Mouse (Mus musculus) cerebellum, adult 18-20 months (tissue): ENCODE data around the gene Mid1.
"Not testable (repeated sequence)": the region's sequence is repeated elsewhere in the genome, so short reads cannot be mapped to it uniquely, and the experiment has no call there.

Experiments used
- DNase-seq, 2 experiments: peaks; one replicate each; pipeline ENCODE4 v3.0.0; 2021

Gene Mid1

DNA sequence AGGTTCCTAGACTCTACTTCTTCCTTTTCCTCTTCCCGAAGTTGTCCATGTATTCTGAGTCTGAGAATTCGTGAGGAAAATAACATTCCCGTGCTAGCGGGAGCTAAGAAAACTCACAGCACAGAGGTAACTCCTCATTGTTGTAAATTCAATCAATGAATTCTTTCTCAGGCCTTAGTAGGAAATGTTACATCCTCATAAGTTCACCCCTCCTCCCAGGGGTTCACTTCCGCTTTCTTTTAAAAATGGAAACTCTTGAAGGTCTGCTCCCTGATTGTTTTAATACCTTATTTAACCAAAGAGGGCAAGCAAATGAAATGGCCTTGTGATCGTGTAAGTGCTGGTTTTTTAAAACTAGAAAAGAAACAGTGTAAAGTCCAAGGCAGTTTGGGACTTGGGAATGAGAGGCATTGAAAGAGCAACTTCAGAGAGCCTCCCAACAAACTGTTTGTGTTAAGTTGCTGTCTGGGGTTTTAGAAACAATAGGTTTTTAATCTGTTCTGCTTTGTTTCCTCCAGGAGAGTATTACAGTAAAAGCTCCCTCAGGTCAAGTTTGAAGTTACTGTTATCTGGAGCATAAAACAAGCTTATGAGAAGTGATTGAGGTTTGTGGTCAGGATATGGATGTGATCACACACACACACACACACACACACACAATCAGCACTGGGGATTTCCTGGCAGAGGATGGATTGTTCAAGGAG, 287.9 kb downstream of the Mid1 start:
- peak in 1 of 2 experiments; percentile 12 for DNase-seq

DNA sequence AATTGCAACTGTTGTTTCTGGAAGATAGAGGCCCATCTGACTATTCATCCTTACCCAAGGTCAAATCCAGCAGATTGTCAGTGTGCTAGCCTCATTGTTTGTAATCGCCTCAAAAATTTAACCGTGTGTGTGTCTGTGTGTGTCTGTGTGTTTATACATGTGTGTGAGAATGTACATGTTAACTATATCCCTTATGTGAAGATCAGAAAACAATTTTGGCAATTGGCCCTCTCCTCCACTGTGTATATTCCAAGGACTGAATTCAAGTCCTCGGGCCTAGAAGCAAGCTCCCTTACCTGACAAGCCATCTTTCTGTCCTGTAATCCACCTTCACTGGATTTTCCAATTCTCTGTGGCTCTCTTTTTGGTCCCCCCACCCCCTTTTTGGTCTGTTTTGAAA, 288.8 kb downstream of the Mid1 start:
- DNase-seq, result peak in 1 of 2 experiments; percentile 28

GRCm38 (mm10) chrX:169974456-169974855, 289.5 kb downstream of the Mid1 start:
- peak in 1 of 2 experiments; percentile 33 for DNase-seq

- DNase-seq, result peak in 1 of 2 experiments; percentile 23
Measured at GRCm38 (mm10) chrX:169974974-169975373, 290.0 kb downstream of the Mid1 start.

GRCm38 (mm10) chrX:169975681-169976131, 290.7 kb downstream of the Mid1 start:
- DNase-seq, result peak in 1 of 2 experiments; percentile 19

DNA sequence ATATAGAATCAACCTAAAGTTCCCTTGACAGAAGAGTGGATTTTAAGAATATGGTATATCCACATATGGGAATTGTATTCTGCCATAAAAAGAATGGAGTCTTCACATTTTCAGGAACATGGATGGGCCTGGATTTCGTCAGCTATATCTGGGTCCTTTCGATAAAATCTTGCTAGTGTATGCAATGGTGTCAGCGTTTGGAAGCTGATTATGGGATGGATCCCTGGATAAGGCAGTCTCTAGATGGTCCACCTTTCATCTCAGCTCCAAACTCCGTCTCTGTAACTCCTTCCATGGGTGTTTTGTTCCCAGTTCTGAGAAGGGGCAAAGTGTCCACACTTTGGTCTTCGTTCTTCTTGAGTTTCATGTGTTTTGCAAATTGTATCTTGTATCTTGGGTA, 291.3 kb downstream of the Mid1 start:
- peak in 1 of 2 experiments; percentile 11 for DNase-seq

- DNase-seq, result not testable (repeated sequence)
Measured at GRCm38 (mm10) chrX:169977856-169978435, 292.9 kb downstream of the Mid1 start.

DNA sequence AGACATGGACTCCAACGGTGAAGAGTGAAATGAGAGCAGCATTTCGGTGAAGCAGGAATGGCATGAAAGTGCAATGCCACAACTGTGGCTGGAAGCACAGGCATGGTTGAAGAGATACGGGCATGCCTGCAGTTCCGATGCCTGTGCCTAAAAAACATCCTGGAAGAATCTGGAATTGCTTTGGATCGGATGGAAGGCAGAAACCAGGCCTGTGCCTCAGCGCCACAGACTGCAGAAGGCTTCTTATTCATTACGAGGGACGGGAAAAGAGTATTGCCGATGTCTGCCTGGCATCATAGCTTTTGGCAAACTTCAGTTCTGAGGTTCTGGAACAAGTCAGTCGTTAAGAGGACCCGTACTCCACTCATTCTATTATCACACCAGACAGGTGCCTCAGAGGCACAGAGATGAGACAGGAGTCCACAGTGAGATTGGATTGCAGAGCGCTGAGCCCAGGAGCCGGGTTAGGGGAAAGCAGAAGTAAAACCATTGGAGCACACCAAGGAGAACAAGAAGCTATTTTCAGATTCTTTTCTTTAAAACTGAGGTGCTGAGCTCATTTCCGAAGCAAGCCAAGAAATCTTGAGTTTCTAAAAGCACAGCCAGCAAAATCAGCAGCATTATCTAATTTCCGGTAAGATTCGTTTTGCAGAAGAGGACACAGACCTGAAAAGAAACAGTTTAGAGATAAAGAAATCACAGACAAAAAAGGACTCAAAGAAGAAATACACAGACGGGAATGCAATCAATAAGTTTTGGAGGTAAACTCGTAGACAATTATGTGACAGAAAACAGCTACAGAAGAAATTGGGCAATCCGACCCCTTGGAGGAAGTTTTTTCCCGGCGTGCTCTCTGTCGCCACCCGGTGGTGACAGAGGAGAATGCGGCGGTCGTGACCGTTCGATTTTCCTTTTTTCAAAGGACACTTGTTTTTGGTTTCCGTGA, 293.7 kb downstream of the Mid1 start:
- DNase-seq, result peak in 1 of 2 experiments; percentile 89

DNA sequence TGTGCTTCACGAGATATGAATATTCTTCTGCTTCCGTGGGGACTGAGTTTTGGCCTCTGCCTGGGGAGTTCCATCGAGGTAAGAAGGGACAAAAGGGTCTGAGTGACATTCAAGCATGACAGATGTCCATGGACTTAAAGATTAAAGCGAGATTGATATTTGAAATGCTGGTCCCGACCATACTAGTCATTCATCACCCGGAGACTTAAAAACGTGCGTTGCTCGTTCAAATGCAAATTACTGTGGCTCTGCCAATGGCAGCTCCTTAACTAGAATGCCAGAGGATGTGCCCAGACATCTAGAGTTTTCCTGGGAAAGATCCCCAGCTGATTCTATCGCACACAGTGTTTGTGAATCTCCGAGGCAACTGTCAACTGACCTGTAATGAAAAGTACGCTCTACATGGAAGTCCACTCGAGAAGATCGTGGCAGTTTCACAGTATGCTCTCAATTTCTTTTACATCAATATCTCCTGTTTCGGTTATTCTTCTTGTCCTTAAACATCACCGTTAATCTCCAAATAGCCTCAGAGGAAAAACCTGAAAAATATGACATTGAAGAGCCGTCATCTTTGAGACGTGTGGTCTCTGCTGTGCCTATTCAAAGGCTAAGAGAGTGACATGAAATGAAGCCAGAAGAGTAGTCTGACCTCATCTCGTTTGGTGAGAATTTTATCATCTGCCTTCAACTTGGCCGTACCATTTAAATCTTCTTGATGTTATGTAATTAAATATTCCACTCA, 294.6 kb downstream of the Mid1 start:
- DNase-seq, result not testable (repeated sequence)

DNA sequence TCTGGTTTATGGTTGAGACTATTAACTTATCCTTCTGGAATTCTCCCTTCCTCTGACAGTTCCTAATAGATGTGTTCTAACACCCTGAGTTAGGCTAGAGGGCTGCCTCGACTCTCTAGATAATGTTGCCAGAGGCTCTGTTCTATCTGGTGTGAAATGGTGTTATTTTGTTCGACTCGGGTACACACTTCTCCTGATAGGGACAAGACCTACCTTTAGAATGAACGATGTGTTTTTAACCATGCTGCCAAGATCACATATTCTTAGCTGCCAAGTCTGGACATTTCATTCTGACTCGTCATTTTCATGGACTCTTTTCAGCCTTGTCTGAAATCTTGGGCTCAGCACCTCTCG, 295.2 kb downstream of the Mid1 start:
- peak in 1 of 2 experiments; percentile 44 for DNase-seq

- peak in 1 of 2 experiments; percentile 28 for DNase-seq
Measured at GRCm38 (mm10) chrX:169980809-169981289, 295.9 kb downstream of the Mid1 start.

GRCm38 (mm10) chrX:169981761-169982181, 296.8 kb downstream of the Mid1 start:
- peak in 1 of 2 experiments; percentile 56 for DNase-seq

DNA sequence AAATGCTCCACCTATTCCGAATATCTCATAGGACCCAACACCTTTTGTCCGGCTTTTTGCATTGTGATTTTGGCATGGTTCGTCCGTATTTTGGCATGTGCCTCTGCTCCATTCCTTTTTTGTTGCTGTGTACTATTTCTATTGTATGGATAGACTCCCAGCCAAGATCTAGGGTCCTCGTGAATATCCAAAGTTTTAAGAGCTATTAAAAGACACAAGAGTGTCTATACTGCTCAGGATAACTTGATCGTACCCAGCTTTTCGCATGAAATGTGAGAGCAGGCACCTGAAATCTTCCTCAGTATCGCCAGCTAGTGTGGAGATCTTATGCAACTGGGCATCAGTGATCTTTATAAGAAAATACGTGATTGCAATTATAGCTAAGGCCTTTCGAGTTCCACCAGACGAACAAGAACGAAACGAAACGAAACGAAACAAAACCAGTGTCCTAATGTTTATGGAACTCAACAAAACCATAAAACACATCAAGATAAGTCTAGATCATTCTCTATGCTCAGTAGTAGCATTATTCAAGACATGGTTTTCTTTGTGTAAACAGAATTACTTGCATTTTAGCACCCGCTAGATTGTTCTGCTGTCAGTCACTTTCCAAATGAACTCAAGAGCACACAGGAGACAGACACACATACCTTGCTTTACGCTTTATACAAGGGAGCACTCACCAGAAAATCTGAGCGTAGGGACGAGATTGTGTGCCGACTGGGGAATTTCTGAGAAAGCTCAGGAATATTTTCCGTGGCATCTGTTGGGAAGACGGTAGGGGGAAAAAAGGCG, 297.8 kb downstream of the Mid1 start:
- DNase-seq, result peak in 1 of 2 experiments; percentile 35

DNA sequence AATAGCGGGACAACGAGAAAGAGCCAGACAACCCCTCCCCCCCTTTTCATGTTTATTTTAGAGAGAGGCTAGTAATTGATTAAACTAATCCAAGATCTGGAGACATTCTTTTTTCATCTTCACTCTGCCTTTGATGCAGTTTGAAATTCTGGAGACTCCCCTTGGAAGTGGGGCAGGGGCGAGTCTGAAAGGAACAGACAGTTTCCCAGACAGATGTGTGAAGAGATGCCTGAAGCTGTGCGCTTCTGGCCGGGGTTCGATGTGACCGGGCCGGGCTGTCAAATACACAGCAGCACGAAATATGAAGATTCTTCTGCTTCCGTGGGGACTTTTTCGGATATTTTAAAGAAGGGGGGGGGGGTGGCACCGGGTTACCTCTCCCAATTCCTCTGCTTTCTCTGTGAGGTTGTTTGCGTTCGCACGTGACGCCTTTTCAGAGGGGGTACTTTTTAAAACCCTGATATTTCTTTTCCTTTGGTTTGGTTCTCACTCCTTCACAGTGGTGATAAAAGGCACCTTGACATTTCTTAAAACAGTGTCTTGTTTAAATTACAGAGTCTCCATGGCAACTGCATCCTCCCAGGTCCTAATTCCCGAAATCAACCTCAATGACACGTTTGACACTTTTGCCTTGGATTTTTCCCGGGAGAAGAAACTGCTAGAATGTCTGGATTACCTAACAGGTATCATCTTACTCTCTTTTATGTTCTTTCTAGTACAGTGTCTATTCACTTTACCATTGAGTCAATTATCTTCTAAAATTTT, 298.6 kb downstream of the Mid1 start:
- peak in 1 of 2 experiments; percentile 41 for DNase-seq

GRCm38 (mm10) chrX:169984331-169984730, 299.3 kb downstream of the Mid1 start:
- DNase-seq, result peak in 1 of 2 experiments; percentile 21

DNA sequence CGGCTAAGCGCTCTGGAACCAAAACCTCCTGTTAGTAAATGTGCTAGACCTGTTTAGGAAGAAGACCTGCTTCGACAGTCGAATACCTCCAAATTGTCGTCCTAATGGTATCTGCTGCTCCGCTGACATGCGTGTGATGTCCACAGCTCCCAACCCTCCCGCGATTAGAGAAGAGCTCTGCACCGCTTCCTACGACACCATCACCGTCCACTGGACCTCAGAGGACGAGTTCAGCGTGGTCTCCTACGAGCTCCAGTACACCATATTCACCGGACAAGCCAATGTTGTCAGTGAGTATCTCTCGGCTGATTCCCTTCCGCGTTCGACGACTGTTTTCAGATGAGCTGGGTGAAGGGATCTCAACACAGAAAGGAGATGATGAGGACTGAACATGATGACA, 299.9 kb downstream of the Mid1 start:
- DNase-seq, result peak in 1 of 2 experiments; percentile 61

GRCm38 (mm10) chrX:169985796-169986195, 300.8 kb downstream of the Mid1 start:
- DNase-seq, result peak; percentile 56 to 73

DNA sequence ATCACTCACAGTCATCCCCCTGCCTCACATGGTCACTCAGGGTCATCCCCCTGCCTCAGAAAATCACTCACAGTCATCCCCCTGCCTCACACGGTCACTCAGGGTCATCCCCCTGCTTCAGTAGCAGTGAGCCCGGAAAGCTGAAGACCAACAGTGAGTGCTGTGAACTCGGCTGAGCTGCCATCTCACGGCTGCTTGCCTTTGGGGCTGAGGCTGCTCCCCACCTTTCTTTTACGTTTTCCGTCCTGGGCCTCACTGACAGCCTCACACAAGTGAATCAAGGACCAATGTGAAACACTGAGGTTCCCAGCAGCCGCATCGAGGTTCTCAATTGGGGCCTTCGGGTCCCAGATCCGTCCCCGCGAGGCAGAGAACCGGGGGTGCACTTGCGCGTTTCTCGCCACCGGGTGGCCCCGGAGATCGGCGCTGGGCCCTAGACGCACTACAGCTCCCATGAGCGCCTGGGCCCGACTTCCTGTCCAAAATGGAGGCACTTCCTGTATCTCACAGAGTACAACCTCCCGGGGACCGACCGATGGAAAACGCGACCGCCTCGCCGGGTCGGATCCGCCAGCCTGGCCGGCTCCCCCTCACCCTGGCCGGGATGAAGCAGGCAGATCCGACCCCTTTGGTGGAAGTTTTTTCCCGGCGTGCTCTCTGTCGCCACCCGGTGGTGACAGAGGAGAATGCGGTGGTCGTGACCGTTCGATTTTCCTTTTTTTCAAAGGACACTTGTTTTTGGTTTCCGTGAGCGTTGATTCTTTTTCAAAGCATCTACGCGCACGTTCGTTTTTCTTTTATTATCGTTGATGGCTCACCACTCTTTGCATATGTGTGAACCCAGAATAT, 301.7 kb downstream of the Mid1 start:
- peak; percentile 88 to 97 for DNase-seq

DNA sequence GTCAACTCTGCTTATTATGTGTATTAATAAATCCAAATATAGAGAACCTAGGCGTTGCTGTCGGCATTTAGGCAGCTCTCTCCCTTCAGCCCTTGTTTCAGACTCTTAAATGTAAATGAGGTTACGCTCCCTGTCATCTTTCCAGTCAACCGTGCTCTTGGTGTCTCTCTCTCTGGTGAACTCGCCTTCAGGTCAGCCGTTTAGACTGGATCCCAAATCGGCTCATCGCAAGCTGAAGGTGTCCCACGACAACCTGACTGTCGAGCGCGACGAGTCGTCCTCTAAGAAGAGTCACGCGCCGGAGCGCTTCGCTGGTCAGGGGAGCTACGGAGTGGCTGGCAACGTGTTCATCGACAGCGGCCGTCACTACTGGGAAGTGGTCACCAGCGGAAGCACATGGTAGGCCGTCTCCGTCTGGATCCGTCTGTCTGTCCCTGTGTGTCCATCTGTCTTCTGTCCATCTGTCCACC, 302.4 kb downstream of the Mid1 start:
- peak; percentile 65 to 84 for DNase-seq
